Mouse (Mus musculus) CH12.LX (cell line): ENCODE data around the gene Ikzf1. TPM values are rescaled to one million over a fixed set of nuclear protein-coding genes. Genes with fewer than 3 reads are reported as not detected.

Experiments
- DNase-seq: peaks from one replicate; pipeline ENCODE4 v3.0.0-alpha.2; 2013; ENCODE audit errors: extremely low read depth
- H3K27ac ChIP-seq: 2 replicates; pipeline ENCODE4 v1.5.1; 2012; ENCODE audit warnings: low read depth, mild to moderate bottlenecking, control low read depth, moderate library complexity; ENCODE audit not compliant: insufficient read depth
- H3K27me3 ChIP-seq: replicated peaks from 2 replicates; pipeline ENCODE3; 2012; ENCODE audit warnings: inconsistent platforms
- H3K36me3 ChIP-seq, 2 experiments: replicated peaks in 1 of 2; 2 replicates each; pipeline versions ENCODE3 to v1.6.1; 2012; ENCODE audit warnings: inconsistent platforms in 1 of 2, low read length in 1 of 2, mild to moderate bottlenecking in 1 of 2, mixed read lengths in 1 of 2, moderate library complexity in 1 of 2; ENCODE audit not compliant: control insufficient read depth in 1 of 2, insufficient read depth in 1 of 2
- H3K4me1 ChIP-seq, 2 experiments: 2 replicates each; pipeline ENCODE4 v1.6.1; 2012; ENCODE audit warnings: inconsistent platforms in 1 of 2, moderate library complexity in 1 of 2; ENCODE audit not compliant: insufficient read depth in 2 of 2, control insufficient read depth in 1 of 2
- H3K4me2 ChIP-seq: 2 replicates; pipeline ENCODE4 v1.6.1; 2012; ENCODE audit warnings: low read depth, mild to moderate bottlenecking, control low read depth; ENCODE audit not compliant: poor library complexity, insufficient read depth, severe bottlenecking
- H3K4me3 ChIP-seq, 3 experiments: fragments of 150-350 bp in 1 of 3; sonication (generic) in 1 of 3; replicated peaks in 1 of 3; 2 replicates each; pipeline versions ENCODE3 to v1.5.1; 2011 to 2012; ENCODE audit warnings: low read depth in 2 of 3, low read length in 2 of 3, mild to moderate bottlenecking in 2 of 3, moderate library complexity in 2 of 3, control low read depth in 1 of 3, improper control_type of control experiment in 1 of 3, inconsistent platforms in 1 of 3, mixed read lengths in 1 of 3; ENCODE audit not compliant: poor library complexity in 1 of 3
- H3K79me2 ChIP-seq: replicated peaks from 2 replicates; pipeline ENCODE4 v1.6.1; 2012; ENCODE audit warnings: mild to moderate bottlenecking, moderate library complexity; ENCODE audit not compliant: control insufficient read depth, poor library complexity, insufficient read depth, severe bottlenecking; ENCODE audit errors: extremely low read depth
- H3K9ac ChIP-seq: 2 replicates; pipeline ENCODE4 v1.6.1; 2012; ENCODE audit warnings: low read depth, mild to moderate bottlenecking, control low read depth, moderate library complexity; ENCODE audit not compliant: insufficient read depth
- H3K9me3 ChIP-seq: replicated peaks from 2 replicates; pipeline ENCODE3; 2012; ENCODE audit warnings: low read length, inconsistent platforms, mixed read lengths
- BHLHE40 ChIP-seq: IDR thresholded peaks from 2 replicates; pipeline ENCODE4 v1.6.1; 2011; ENCODE audit warnings: mild to moderate bottlenecking, low read depth, low read length, improper control_type of control experiment
- CHD1 ChIP-seq: IDR thresholded peaks from 2 replicates; pipeline ENCODE4 v1.6.1; 2012; ENCODE audit warnings: low read depth, low read length, improper control_type of control experiment, inconsistent platforms
- E2F4 ChIP-seq: IDR thresholded peaks from 2 replicates; pipeline ENCODE4 v1.6.1; 2011; ENCODE audit warnings: low read depth, low read length, improper control_type of control experiment; ENCODE audit not compliant: insufficient replicate concordance
- EP300 ChIP-seq: IDR thresholded peaks from 2 replicates; pipeline ENCODE4 v1.6.1; 2011; ENCODE audit warnings: low read length, improper control_type of control experiment
- GABPA ChIP-seq: IDR thresholded peaks from 2 replicates; pipeline ENCODE4 v1.6.1; 2012; ENCODE audit warnings: low read depth, low read length, improper control_type of control experiment, inconsistent platforms; ENCODE audit not compliant: insufficient replicate concordance
- HCFC1 ChIP-seq: IDR thresholded peaks from 2 replicates; pipeline ENCODE4 v1.6.1; 2012; ENCODE audit warnings: low read depth, mild to moderate bottlenecking, inconsistent platforms, low read length, improper control_type of control experiment
- JUN ChIP-seq: IDR thresholded peaks from 2 replicates; pipeline ENCODE4 v1.6.1; 2011; ENCODE audit warnings: low read depth, mild to moderate bottlenecking, low read length, improper control_type of control experiment, moderate library complexity; ENCODE audit not compliant: insufficient read depth
- MAFK ChIP-seq: IDR thresholded peaks from 2 replicates; pipeline ENCODE4 v1.6.1; 2011; ENCODE audit warnings: low read length, improper control_type of control experiment; ENCODE audit not compliant: insufficient replicate concordance
- MAX ChIP-seq: IDR thresholded peaks from 2 replicates; pipeline ENCODE4 v1.6.1; 2011; ENCODE audit warnings: low read length, improper control_type of control experiment
- MEF2A ChIP-seq: IDR thresholded peaks from 2 replicates; pipeline ENCODE4 v1.6.1; 2014; ENCODE audit warnings: low read depth, mild to moderate bottlenecking, inconsistent platforms, low read length, improper control_type of control experiment, borderline replicate concordance
- NELFE ChIP-seq: IDR thresholded peaks from 2 replicates; pipeline ENCODE4 v1.6.1; 2011; ENCODE audit warnings: low read depth, low read length, improper control_type of control experiment
- PAX5 ChIP-seq: IDR thresholded peaks from 2 replicates; pipeline ENCODE4 v1.6.1; 2012; ENCODE audit warnings: low read length, inconsistent platforms, mixed read lengths
- SIN3A ChIP-seq: IDR thresholded peaks from 2 replicates; pipeline ENCODE4 v1.6.1; 2012; ENCODE audit warnings: low read length, improper control_type of control experiment, inconsistent platforms
- SMC3 ChIP-seq: IDR thresholded peaks from 2 replicates; pipeline ENCODE4 v1.6.1; 2011; ENCODE audit warnings: low read depth, low read length, improper control_type of control experiment
- USF2 ChIP-seq: conservative IDR thresholded peaks from 2 replicates; pipeline ENCODE4 v1.6.1; 2011; ENCODE audit warnings: low read depth, low read length, improper control_type of control experiment
- ZC3H11A ChIP-seq: IDR thresholded peaks from 2 replicates; pipeline ENCODE4 v1.6.1; 2012; ENCODE audit warnings: low read depth, mild to moderate bottlenecking, inconsistent platforms, low read length, improper control_type of control experiment
- ZKSCAN1 ChIP-seq: IDR thresholded peaks from 2 replicates; pipeline ENCODE4 v1.6.1; 2012; ENCODE audit warnings: low read depth, inconsistent platforms, low read length, improper control_type of control experiment, borderline replicate concordance
- dilution Hi-C: fragments of 300-500 bp; cut with MboI; formaldehyde crosslinking; loops from 2 replicates; pipeline ENCODE4 v1.14.3; 2020; ENCODE audit warnings: low sequenced_read_pairs; ENCODE audit not compliant: extremely low pct_unique_long_range_greater_than_20kb, extremely low pct_ligation_motif_present
- in situ Hi-C: fragments of 300-500 bp; cut with MboI; formaldehyde crosslinking; loops from 3 replicates; pipeline ENCODE4 v1.14.3; 2019; ENCODE audit warnings: low sequenced_read_pairs, low pct_ligation_motif_present, low pct_unique_long_range_greater_than_20kb, mixed read lengths
- polyA plus RNA-seq: library from polyadenylated mRNA; unstranded; fragments of >175 nt; gene quantifications from 2 replicates; pipeline ENCODE4 v1.2.1, GENCODE M21; 2012; ENCODE audit warnings: low read depth; ENCODE audit not compliant: insufficient read length
- total RNA-seq, 2 experiments: library from RNA; depleted of rRNA; stranded (reverse); fragments of 300-350 nt in 1 of 2; fragments of >200 nt in 1 of 2; gene quantifications; 2 replicates each; pipeline ENCODE4 v1.2.3; 2012 to 2014

The Ikzf1 gene
- total and polyA plus RNA-seq, 3 experiments, result 33.1 to 68.7 (median 51.2) TPM

DNA sequence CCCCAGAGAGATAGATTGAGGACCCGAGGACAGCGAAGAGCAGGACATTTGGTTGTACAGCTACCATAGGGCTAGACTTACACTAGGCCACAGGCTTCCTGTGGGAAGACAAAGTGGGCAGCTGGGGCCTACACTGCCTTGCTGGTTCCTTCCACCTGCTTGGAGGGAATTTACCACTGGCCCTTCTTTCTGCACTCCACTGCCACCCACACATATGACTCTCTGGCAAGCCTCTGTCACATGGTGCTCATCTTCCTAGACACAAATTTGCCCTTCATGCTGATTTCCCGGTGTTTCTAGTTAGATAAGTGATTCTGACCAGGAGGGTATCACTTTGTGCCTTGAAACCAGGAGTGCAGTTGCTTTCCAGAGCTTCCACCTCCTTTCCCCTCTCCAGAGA lies 28.4 kb upstream of the Ikzf1 start (continued):
- TF ChIP-seq MAX (peak; percentile 92), USF2 (peak; percentile 46), HCFC1 (no peak; the same call in 1 of the 2 replicates), JUN (no peak), ZKSCAN1 (no peak)

DNA sequence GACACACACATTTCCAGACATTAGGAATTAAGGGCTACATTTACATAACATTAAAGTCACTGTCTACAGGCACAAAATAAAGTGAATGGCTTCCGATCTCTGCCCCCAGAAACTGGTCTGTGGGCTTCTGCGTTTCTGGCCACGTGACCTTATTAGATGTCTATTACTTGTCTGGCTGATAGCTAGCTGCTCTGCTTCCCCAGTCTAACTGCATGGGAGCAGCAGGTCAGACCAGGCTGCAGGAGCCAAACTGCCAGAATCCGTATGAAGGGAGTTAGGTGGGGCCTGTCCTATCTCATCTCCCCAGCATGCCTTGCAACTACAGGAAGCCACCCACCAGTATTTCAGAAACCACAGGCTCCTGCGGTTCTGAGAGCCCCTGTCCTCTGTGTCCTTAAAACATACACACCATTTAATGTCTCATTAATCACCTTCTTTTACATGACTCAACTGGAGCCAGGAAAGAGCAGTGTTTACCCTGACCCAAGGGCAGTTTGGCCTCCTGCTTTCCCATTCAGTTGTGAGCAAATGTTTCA lies 27.7 kb upstream of the Ikzf1 start:
- TF ChIP-seq NELFE, result 0 out of 2 replicates have a peak, but pooled peaks have one; percentile 13
- no peak for TF ChIP-seq CHD1
- no peak for TF ChIP-seq ZC3H11A
- peak; percentile 9; the same call in 1 of the 2 replicates for TF ChIP-seq BHLHE40
- no peak for TF ChIP-seq PAX5
- no peak for TF ChIP-seq GABPA
- TF ChIP-seq EP300, result peak; percentile 43; the same call in 1 of the 2 replicates
- peak; percentile 30; the same call in 1 of the 2 replicates for TF ChIP-seq SIN3A
- no peak for TF ChIP-seq MAFK
- no peak for TF ChIP-seq HCFC1
- peak; percentile 30; the same call in 1 of the 2 replicates for TF ChIP-seq USF2
- no peak for TF ChIP-seq SMC3
- TF ChIP-seq E2F4, result no peak
- in situ Hi-C loops (no loop called here), dilution Hi-C loops (no loop called here)
- no peak overlapping the region for H3K9ac ChIP-seq
- no peaks in the 10 kb centered on the region for H3K27me3 ChIP-seq
- H3K36me3 ChIP-seq, result no peaks in the 10 kb centered on the region
- no peak overlapping the region for H3K4me2 ChIP-seq
- no peaks in the 10 kb centered on the region for H3K79me2 ChIP-seq
- peak overlapping the region; percentile 16; the same call in 1 of the 2 replicates for H3K27ac ChIP-seq
- peaks cover 41 to 85% of the 10 kb centered on the region in 2 experiments for H3K4me1 ChIP-seq
- no peak overlapping the region for H3K4me3 ChIP-seq
- peak; percentile 45 for DNase-seq
- H3K9me3 ChIP-seq, result no peaks in the 10 kb centered on the region

DNA sequence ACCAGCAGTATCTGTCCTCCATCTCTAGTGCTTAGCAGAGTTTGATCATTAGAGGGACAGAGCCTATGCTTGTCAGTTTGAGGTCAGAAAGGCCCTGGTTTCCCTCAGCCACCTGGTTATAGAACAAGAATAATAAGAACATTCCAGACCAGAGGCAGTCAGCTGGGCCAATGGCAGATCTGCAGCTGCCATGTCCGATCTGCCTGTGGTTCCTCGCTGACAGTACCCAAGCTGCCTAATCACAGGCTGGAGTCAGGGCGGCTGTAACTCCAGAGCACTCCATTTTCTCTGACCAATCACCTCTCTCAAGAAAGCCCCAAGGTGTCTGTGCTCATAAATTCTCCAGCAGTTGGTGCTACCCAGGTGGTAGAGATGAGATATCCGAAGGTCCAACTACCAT lies 27.2 kb upstream of the Ikzf1 start:
- no peak overlapping the region for H3K4me3 ChIP-seq
- no peaks in the 10 kb centered on the region for H3K36me3 ChIP-seq
- TF ChIP-seq MAX (no peak; the same call in 1 of the 2 replicates), JUN (no peak), MEF2A (0 out of 2 replicates have a peak, but pooled peaks have one; percentile 26)
- H3K27me3 ChIP-seq, result no peaks in the 10 kb centered on the region
- in situ Hi-C loops, result no loop called here
- peaks cover 41 to 91% of the 10 kb centered on the region in 2 experiments for H3K4me1 ChIP-seq
- H3K79me2 ChIP-seq, result no peaks in the 10 kb centered on the region
- no peak for DNase-seq
- H3K4me2 ChIP-seq, result no peak overlapping the region
- peak overlapping the region; percentile 16 for H3K27ac ChIP-seq
- dilution Hi-C loops, result no loop called here
- H3K9ac ChIP-seq, result no peak overlapping the region
- H3K9me3 ChIP-seq, result no peaks in the 10 kb centered on the region
